Mouse (Mus musculus): ENCODE results near the gene Eif4ebp2.

The Eif4ebp2 gene

GRCm38 (mm10) chr10:61383021-61383714 lies 69.3 kb downstream of the Eif4ebp2 start, which contains the start of gene Pald1:
Pald1 (minus strand) TSS chr10:61383530.
- DNase-seq (ENCODE audit: low spot score): peak; percentile 81

- DNase-seq (ENCODE audit: low spot score): peak; percentile 36
These were observed 70.2 kb downstream of the Eif4ebp2 start for GRCm38 (mm10) chr10:61382281-61382731.

GRCm38 (mm10) chr10:61381823-61382222 lies 70.6 kb downstream of the Eif4ebp2 start:
- DNase-seq (ENCODE audit: low spot score): no peak

GRCm38 (mm10) chr10:61380186-61380585 lies 72.3 kb downstream of the Eif4ebp2 start:
- no peak for DNase-seq (ENCODE audit: low spot score)

- DNase-seq (ENCODE audit: low spot score): no peak
These were observed 73.0 kb downstream of the Eif4ebp2 start for GRCm38 (mm10) chr10:61379340-61380040.

GRCm38 (mm10) chr10:61378698-61379097 lies 73.8 kb downstream of the Eif4ebp2 start:
- no peak for DNase-seq (ENCODE audit: low spot score)

All from MN1 (cell line).